Mouse (Mus musculus) G1E-ER4 (cell line): ENCODE measurements at regions not wholly inside any gene's neighbourhood (a gene's known extent, or its start where the extent isn't known, plus 50 kb on each side); places are given as distances from the start of the nearest gene placed in this dataset.
A peak's percentile ranks its signal among the peaks of the same experiment; 100 is the strongest.

Experiments used
- GATA1 ChIP-seq: IDR thresholded peaks from one replicate; pipeline ENCODE4 v1.8.0; 2012; ENCODE audit warnings: low read length, inconsistent platforms

DNA sequence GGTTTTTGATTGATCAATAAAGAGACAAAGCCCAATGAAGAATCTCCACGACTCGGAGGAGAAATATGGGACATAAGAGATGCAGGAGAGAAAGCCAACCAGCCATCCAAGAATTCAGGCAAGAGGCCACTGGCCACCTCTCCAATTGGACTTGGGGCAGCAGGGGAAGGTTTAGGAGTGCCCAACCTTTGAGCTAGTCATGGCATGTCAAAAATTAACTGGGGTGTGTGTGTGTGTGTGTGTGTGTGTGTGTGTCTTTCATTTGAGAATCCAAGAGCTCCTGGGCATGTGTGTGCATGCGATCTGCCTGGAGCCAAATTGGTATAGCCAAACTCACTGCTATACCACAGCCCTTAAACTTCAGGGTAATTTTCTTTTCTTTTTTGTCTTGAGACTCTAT is 51.6 kb upstream of the Cecr2 start:
- no peak for TF ChIP-seq GATA1

DNA sequence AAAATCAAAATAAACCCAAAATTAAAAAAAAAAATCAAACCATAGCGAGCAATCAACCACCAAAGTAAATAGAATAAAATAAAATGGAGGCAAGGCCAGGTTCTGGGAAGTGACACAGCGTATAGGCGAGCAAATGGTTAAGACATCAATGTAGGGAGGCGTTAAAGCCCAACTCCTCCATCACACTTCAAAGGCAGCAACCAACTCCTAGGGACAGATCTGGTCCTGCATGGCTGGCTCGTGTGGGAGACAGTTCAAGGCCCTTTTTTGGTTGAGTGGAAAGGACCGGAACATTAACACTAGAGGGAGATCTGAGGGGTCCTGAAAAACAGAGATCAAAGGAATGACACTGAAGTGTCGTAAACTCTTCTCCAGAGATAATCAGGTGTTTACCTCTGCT is 53.8 kb upstream of the Cecr2 start:
- TF ChIP-seq GATA1: no peak

- no peak for TF ChIP-seq GATA1
These were observed 56.3 kb upstream of the Cecr2 start for GRCm38 (mm10) chr6:120609858-120610257.

- peak; percentile 27 for TF ChIP-seq GATA1
These were observed 60.7 kb upstream of the Cecr2 start for GRCm38 (mm10) chr6:120605471-120605870.

DNA sequence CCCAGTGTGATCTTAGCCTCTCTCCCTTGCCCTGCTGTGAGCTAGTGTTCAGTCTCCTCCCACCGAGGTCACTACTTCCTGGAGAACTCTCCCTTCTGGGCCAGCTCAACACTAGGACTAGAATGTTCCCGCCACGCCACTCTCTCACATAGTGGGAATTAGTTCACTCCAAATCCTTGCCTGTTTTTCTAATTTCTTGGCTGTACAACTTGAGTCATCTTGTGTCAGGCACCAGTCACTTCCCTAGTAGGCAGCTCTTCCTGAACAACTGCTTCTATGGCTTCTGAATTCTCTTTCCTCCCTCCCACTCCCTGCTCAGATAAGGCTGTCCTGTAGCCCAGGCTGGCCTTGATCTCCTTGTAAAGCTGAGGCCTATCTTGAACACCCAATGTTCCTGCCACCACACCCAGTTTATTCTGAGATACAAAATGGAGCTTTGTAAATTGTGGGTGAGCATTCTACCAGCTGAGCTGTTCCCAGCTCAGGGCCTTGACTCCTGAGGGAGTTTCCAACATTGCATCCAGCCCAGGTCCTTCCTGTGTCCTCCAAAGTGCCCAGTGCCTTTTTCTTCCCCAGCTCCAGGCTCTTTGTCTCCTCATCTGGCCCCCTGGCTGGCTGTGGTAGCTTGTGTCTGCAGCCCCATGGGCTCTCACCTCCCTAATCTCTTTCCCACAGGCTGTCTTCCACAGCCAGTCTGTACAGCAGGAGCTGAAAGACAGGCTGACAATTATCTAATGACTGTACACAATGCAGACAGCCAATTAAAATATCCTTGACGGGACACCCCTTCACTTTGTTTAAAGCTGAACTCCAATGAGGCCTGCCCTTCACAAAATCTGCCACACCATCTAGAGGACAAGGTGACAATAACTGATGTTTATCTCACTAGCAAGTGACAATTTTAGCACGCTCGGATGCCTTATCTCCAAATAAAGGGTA is 61.9 kb upstream of the Cecr2 start:
- peak; percentile 29 for TF ChIP-seq GATA1

- no peak for TF ChIP-seq GATA1
These were observed 62.7 kb upstream of the Cecr2 start for GRCm38 (mm10) chr6:120603454-120603853.

DNA sequence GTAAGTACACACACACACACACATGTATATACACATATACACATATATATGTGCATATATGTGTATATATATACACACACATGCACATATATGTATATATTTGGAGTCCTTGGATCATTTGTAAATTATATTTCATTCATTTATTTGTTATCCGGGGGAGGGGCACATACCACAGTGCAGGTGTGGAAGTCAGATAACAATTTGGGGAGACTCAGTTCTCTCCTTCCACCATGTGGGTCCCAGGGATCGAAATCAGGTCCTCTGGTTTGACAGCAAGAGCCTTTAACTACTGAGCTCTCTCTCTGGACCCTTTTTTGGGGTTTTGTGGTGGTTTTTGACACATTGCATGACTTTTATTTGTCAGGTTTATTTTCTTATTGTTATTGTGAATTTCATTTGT is 65.8 kb upstream of the Cecr2 start:
- no peak for TF ChIP-seq GATA1

GRCm38 (mm10) chr6:120598471-120598870 is 67.4 kb upstream of the Hdhd5 start:
- no peak for TF ChIP-seq GATA1

GRCm38 (mm10) chr6:120597887-120598286 is 66.8 kb upstream of the Hdhd5 start:
- TF ChIP-seq GATA1: no peak

GRCm38 (mm10) chr6:120596717-120597116 is 65.6 kb upstream of the Hdhd5 start:
- TF ChIP-seq GATA1: no peak

- no peak for TF ChIP-seq GATA1
These were observed 63.3 kb upstream of the Hdhd5 start for GRCm38 (mm10) chr6:120594463-120594862.

- no peak for TF ChIP-seq GATA1
These were observed 61.6 kb upstream of the Hdhd5 start for GRCm38 (mm10) chr6:120592705-120593104.

GRCm38 (mm10) chr6:120592031-120592681 is 61.0 kb upstream of the Hdhd5 start:
- TF ChIP-seq GATA1: no peak

DNA sequence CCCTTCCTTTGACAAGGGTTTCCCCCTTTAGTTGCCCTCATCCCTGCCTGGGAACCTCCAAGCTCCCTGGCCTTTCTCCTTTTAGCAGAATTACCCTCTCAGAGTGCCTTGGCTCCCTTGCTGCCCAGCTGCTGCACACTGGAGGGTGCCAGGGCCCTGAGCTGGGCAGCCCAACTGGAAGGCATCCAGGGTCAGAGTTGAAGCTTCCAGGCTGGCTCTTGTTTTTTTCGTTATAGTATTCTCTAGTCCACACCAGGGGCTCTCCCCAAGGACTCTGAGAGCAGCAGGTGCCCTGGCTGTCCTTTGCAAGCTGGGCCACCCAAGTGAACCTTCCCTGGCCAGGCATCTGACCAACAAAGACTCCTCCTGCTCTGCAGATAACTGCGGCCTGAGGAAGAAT is 59.1 kb upstream of the Hdhd5 start:
- no peak for TF ChIP-seq GATA1

DNA sequence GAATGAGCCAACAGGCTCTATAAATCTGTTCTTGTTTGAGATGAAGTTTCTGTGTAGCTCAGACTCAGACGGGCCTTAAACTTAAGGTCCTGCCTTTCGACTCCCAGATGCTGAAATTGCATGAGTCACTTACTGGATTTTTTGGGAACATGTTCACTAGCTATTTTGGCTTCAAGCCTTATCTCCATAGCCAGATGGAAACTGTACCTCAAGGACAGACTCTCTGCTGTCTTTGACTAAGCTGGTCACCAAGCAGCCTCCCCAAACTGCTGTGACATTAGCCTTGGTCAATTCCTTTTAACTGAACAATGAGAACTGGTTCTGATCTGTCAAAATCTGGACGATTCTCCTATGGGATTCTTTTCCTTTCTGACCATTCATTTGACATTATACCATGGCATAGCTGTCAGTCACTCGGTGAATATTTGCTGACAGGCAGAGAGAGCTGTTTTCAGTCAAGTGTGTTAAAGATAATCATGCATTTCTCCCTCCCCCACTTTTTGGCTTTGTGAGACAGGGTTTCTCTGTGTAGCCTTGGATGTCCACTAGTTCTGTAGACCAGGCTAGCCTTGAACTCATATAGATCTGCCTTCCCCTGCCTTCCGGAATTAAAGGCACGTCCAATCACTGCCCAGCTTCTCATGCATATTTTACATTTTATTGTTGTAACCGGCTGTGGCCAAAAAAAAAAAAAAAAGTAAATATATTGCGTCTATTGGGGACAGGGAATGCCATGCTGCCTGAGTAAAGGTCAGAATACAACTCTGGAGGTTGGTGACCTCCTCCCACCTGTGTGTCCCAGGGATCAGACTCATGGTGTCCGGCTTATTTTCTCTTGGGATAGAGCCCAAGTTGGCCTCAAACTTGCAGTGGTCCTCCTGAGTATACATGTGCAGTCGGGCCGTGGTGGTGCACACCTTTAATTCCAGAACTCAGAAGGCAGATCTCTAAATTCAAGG is 57.9 kb upstream of the Hdhd5 start:
- no peak for TF ChIP-seq GATA1

- no peak for TF ChIP-seq GATA1
These were observed 54.8 kb upstream of the Hdhd5 start for GRCm38 (mm10) chr6:120585941-120586280.
